Mouse (Mus musculus): ENCODE data around the gene Bmpr2. TPM values are rescaled to one million over a fixed set of nuclear protein-coding genes. Genes with fewer than 3 reads are reported as not detected.

Bmpr2 gene
- polyA plus RNA-seq, 1 experiment from 2014 or later: 3.4 TPM

DNA sequence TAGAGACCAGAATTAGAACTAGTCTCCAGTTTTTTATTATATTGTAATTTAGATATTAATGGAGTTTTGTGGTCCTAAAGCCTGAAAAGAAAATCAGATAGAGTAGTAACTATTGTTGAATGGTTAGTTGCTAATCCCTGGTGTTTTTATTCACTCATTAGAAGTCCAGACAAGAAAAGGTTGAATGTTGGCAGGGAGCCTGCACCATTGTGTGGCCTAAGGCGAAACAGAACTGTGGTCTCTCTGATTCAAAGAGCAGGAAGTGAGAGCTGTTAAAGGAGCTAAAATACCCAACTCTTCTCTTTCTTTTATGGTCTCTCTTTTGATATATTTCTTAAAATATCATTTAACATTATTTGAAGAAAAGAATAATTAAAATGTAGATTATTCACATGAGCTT, 32.1 kb downstream of the Bmpr2 start:
- DNase-seq (ENCODE audit: low spot score): no peak

DNA sequence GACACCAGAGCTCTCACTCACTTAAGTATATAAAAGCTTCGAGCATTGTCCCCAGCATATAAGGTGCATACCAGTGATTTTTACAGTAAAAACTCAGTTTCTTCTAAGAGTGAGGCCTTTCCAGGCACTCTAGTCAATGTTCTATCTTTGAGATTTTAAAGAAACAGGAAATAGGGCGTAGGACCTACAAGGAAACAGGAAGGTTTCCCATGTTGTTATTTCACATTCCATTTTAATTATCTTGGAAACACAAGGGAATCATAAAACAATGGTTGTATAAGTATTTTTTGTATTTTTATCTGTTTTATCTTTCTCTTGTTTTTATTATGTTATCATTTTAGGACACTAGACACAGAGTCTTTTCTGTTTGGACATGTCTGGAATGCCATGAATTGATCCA, 34.7 kb downstream of the Bmpr2 start:
- DNase-seq (ENCODE audit: low spot score): no peak

DNA sequence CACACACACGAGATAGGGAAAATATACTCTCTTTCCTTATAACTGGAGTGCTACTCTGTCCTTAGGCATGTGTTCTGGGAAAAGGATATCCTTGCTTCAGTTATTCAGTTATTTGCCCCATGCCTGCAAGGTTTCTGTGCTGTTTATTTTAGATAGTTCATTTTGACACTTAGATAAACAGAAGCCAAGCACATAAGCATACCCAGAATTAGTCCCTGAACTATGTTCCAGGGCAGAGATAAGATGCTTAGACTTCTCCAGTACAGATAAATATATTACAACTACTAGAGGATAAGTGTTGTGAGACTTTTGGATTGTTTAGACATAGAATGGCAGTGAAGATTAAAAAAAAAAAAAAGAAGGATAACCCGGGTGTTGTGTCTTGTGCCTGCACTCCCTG, 41.2 kb downstream of the Bmpr2 start:
- no peak for DNase-seq (ENCODE audit: low spot score)

DNA sequence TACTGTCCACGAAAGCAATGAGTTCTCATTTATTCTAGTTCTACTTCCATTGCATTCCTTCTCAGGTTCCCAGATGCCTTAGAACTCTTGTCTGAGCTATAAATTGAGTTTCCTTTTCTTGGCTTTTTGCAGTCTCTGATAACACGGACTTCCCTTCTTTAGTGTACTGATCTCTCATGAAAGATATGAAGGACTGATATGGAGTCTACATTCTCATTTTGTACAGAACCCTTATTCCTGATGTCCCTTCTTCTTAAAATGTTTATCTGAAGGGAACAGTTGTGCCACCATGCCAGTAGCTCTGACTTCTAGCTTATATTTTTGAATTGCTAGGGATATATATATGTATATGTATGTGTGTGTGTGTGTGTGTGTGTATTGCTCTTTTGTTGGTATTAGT, 46.7 kb downstream of the Bmpr2 start:
- no peak for DNase-seq (ENCODE audit: low spot score)

DNA sequence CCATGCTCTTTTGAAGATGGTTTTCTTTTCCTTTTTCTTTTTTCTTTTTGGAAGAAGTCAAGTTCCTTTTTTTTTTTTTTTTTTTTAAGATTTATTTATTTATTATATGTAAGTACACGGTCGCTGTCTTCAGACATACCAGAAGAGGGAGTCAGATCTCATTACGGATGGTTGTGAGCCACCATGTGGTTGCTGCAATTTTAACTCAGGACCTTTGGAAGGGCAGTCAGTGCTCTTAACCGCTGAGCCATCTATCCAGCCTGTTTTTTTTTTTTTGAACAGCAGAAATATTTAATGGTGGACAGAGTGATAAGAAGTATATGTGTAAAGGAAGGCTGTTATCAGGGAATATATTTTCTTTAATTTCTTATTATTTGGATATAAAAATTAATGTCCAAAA, 49.6 kb downstream of the Bmpr2 start:
- no peak for DNase-seq (ENCODE audit: low spot score)

DNA sequence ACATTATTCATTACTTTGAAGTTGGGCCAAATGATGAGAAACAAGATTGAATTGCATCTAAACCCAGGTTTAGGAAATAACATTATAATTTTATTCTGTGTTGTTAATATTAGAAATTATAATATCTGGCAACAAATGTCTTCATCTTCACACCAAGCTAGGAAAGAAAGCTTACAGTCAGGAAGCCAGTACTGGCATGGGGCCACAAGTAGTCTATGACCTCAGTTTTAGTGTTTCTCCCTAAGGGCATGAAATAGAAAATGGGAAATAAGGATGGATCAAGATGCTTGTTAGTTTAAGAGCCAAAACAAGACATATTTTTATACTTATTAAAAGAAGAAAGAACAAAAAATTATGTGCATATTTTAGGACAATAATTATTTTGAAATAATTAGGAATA, 62.2 kb downstream of the Bmpr2 start:
- DNase-seq (ENCODE audit: low spot score): no peak

DNA sequence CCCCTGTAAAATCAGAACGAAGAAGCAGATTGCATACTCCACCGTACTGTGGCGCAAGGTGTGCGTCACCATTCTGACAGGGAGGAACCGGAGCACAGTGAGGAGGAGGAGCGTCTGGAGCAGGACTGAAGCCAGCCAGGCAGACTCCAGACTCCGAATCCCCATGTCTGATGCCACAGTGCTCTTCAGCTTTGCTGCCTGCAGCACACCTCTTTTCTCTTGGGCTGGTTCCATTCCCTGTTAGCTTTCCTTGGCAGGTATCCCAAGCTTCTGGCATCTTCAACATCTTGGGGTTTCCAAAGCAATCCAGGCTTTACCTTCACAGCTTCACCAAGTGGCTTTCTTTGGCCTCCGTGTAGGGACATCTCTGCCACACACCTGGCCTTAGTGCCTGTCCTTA, 63.4 kb downstream of the Bmpr2 start:
- DNase-seq (ENCODE audit: low spot score): no peak

DNA sequence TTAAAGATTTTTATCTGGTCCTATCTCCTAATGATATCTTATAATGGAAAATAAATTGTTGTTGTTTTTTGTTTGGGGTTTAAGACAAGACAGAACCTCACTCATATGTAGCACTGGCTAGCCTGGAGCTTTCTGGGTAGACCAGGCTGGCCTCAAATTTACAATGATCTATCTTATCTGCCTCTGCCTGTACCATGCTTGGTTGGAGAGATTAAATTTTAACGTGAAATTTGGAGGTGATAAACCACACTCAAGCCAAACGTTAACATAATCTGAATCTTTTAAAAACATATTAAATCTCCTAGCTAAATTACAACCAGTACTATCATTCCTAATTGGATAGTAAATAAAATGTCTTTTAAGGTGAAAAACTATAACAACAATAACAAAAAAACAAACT, 66.2 kb downstream of the Bmpr2 start:
- DNase-seq (ENCODE audit: low spot score): no peak

DNA sequence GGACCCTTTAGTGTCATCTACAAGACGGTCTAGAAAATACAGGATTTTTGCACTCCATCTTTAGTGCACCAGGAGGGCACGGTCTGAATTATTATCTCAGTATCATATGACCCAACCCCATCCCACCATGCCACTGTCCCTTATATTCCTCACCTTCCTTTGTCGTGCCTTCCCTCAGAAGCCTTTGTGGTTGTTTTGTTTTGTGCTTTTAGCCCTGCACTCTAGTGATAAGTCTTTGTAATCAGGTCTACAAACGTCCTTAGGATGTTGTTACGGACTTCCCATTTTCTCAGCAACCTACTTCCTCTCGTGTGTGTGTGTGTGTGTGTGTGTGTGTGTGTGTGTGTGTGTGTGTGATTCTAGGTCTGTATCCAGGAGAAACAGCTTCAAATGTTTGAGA, 67.0 kb downstream of the Bmpr2 start:
- no peak for DNase-seq (ENCODE audit: low spot score)

DNA sequence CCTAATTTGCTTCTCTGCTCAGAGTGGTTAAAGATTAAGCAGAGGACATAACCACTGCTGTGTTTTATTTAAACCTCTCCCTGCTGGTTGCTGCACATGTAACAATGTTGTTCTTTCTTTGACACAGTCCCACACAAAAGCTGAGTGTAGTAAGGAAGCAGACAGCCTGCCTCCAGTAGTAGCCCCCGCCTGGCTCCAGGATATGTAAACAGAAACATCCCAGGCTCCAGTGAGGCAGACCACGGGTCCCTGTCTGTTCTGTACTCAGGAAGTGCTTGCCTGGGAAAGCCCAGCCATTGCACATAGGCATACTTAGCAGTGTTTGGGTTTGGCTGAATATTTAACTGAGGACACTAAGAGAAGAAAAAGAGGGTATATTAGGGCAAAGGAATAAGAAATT, 70.5 kb downstream of the Bmpr2 start:
- no peak for DNase-seq (ENCODE audit: low spot score)

DNA sequence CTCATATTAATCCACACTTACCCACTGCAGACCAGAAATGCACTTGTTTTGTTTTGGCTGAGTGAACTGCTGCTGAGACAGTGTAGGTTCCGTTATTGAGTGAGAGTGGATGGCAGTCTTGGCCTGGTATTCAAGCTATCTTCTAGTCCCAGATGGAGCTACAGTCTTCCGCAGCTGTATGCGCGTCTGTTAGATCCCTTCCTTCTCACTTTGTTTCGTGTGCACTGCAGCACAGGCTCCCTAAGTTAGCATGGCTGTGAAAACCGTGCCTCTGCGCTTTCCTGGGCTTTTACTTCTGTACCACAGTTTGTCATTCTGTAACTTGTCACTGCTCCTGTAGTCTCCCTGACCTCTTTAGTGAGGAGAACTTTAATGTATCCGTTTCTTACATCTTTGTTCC, 85.1 kb downstream of the Bmpr2 start:
- no peak for DNase-seq (ENCODE audit: low spot score)

DNA sequence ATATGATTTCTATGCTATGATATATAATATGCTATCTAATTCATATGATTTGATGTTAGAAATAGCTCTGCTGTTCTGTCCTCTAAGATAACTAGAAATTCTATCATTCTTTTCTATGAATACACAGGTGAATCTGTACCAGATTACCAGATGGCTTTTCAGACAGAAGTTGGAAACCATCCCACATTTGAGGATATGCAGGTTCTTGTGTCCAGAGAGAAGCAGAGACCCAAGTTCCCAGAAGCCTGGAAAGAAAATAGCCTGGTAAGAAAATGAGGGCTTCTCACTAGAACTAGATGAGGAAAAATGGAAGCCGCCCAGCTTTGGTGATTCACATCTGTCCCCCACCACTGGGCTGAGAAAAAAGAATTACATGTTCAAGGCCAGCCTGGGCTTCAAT, 95.8 kb downstream of the Bmpr2 start:
- no peak for DNase-seq (ENCODE audit: low spot score)

DNA sequence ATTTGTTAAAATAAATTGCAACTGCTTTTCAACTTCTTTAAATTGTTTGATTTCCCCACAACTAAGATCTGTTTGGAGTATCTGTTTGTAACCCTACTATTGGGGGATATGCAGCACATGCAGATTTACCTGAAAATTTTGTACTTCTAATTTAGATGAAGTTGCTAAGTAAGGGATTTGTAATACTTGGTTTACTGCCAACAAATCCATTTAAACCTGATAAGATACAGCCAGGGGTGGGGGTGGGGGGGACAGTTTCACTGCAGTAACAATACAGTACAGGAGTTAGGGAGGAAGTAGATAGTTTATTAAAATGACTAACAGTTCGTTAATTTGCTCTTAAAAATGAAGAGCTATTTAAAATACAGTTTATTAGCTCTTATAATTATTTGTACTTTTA, 98.9 kb downstream of the Bmpr2 start:
- DNase-seq (ENCODE audit: low spot score): no peak

DNA sequence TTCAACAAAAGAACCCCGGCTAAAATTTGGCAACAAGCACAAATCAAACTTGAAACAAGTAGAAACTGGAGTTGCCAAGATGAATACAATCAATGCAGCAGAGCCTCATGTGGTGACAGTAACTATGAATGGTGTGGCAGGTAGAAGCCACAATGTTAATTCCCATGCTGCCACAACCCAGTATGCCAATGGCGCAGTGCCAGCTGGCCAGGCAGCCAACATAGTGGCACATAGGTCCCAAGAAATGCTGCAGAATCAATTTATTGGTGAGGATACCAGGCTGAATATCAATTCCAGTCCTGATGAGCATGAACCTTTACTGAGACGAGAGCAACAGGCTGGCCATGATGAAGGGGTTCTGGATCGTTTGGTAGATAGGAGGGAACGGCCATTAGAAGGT, 104.8 kb downstream of the Bmpr2 start:
- no peak for DNase-seq (ENCODE audit: low spot score)

DNA sequence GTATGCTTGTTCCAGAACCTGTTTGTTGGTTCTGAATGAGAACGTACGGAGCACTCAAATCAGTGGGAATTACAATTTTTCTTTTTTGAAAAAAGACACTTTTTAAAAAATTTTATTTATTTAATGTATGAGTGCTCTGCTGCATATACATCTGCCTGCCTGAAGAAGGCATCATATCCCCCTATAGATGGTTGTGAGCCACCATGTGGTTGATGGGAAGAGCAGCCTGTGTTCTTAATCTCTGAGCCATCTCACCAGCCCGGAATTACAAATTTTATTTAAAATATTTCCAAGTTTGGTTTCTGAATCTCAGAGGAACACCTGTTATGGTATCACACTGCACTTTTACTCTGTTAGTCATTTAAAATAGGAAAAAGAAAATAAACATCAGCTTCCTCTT, 110.8 kb downstream of the Bmpr2 start:
- DNase-seq (ENCODE audit: low spot score): no peak

DNA sequence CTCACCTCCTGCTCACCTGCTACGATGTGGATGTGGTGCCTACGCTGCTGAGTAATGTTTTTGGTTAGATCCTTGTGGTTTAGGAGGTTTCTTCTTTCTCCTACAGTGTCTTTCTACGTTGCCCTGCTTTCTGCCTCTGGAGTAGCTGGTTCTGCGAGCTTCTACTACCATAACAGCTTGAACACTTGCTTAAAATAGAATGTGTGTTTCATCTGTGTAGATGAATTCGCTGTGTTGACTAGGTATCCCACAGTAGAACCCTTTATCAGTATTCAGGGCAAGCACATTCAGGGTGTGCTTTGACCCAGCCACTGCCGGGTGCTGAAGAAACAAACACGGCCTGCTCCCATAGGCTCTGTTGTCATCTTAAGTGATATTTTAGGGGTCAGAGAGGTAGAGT, 114.9 kb downstream of the Bmpr2 start:
- peak; percentile 19 for DNase-seq (ENCODE audit: low spot score)

DNA sequence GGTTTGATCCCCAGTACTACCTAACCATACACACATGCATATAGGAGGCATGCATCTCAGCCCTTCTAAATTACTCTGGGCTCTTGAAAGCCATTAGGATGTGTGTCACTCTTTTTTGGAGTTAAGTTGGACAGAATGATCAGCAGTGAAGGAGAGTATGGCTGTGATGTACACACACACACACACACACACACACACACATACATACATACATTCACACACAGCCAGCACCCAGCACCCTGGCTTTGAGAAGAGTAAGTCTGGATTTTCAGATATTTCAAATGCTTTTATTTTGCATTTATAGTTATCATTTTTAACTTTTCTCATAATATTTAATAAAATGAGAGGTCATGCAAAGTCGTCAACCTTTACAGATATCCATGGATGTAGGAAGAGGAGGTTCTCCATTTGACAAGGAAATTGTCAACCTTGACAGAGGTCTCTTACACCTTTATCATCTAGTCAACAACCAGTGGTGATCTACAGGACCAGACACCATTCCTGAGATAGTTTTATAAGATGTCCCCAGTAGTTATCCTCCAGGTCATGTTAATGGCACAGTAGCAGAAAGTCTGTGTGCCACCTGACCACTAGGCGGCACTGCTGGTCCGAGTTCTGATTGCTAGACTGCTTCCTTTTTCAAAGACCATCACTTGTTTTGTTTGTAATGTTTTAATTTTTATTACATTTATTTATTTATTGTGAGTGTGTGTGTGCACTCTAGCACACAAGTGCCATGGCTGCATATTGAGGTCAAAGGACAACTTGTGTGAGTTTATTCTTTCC, 120.3 kb downstream of the Bmpr2 start:
- DNase-seq (ENCODE audit: low spot score): peak; percentile 73

DNA sequence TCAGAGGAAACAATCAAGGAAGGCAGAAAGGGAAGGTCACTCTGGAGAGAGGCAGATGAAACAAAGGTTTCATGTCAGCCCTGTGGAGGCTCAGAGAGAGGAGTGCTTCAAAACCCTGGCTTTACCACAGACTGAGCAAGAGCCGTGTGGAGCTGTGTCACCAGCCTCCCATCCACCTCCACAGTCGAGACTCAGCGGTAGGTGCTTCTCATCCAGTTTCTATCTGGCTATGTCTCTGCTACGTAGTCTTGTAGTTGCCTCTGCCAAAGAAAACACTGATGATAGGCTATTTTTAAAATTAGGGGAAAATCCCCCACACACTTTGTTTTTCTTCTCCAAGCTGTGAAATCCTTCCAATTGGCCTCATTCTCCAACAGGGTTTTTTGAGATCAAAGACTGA, 123.7 kb downstream of the Bmpr2 start:
- no peak for DNase-seq (ENCODE audit: low spot score)

DNA sequence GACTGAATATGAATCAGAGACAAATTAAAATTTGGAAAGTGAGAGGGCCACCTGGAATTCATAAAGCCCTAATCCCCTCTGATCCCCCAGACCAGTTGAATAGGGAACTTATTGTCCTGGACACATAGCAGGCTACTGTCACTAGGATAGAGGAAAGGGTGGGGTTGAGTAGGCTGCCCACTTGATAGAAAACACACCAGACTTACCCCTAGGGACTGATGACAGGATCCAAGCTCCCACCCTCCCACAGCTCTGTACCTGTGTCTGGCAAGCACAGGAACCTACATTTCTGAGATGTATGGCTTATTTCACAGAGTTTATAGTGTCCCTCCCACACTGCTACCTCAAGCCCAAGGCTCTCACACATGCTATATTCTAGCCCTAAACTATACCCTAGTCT, 124.8 kb downstream of the Bmpr2 start:
- DNase-seq (ENCODE audit: low spot score): no peak

DNA sequence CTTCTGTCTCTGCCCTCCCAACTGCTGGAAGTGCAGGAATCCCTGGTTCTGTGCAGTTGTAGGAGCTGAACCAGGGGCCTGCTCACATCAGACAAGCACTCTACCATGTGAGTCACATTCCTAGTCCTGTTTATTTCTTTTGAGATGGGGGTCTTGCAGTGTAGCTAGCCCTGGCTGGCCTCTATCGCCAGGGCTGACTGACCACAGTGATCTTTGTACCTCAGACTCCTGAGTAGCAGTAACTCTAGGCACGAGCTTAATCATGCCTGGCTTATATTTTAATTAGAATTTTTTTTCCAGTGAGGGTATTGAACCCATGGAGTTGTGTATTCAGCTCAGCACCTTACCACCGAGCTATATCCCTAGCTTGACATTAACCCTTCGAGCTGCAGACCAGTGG, 128.0 kb downstream of the Bmpr2 start:
- DNase-seq (ENCODE audit: low spot score): no peak

DNA sequence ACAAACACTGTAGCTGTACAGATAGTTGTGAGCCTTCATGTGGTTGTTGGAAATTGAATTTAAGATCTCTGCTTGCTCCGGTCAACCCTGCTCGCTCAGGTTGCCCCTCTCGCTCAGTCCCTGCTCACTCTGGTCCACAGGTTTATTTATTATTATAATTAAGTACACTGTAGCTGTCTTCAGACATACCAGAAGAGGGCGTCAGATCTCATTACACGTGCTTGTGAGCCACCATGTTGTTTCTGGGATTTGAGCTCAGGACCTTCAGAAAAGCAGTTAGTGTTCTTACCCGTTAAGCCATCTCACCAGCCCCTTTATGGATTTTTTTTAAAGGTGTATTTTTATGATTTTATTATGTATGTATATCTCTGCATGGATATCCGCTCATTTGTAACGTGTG, 129.6 kb downstream of the Bmpr2 start:
- DNase-seq (ENCODE audit: low spot score): no peak

DNA sequence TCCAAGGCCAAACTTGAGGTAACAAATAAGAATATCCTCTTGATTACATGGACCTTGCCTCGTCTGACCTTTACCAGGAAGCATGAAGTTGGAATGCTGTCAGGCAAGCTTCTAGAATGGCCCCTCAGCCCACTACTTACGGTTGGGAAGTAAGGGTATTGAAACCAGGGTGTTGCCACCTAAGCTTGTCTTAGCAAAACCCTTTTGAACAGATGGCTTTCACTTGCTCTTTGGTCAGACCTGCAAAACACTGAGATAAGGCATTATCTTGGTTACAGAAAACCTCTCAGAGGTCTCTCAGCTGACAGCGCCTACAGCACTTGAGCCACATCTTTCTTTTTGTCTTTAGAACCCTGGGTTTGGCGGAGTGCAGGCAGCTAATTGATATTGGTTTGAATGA, 130.8 kb downstream of the Bmpr2 start:
- DNase-seq (ENCODE audit: low spot score): no peak

DNA sequence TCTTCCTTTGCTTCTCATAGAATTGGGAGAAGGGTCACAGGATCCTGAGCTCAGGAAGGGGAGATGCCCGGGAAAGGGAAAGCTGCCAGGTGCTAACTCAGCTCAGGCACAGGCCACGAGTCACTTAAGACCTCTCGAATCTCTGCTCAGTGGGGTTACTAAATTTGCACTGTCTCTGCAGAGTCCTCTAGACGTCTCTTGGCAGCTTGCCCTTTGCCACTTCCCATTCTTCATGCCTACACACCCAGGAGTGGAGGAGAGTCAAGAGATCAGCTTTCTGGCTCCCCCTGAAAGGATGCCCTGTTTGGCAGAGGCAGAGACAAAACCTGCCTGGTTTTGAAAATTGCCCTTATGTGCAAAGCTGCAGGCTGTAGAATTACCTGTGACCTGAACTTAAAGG, 132.3 kb downstream of the Bmpr2 start:
- no peak for DNase-seq (ENCODE audit: low spot score)

Measured in thymus, postnatal 0 days (tissue).